Mouse (Mus musculus) liver, embryonic 15.5 days (tissue): ENCODE data around the gene Six5. TPM values are rescaled to one million over a fixed set of nuclear protein-coding genes. Genes with fewer than 3 reads are reported as not detected.

Experiments
- ATAC-seq: fragments of 200-750 bp; cut with Nextera tagmentation; 2 replicates; pipeline ENCODE4 v1.8.0; 2017; ENCODE audit warnings: moderate number of reproducible peaks, mild to moderate bottlenecking, moderate library complexity; ENCODE audit not compliant: insufficient read depth
- H3K27ac ChIP-seq: fragments of 300-500 bp; sonication (generic); replicated peaks from 2 replicates; pipeline ENCODE4 v1.5.1; 2015; ENCODE audit warnings: mild to moderate bottlenecking, inconsistent platforms
- H3K27me3 ChIP-seq: fragments of 300-500 bp; sonication (generic); 2 replicates; pipeline ENCODE4 v1.6.1; 2015; ENCODE audit warnings: mild to moderate bottlenecking, inconsistent platforms
- H3K36me3 ChIP-seq: fragments of 300-500 bp; sonication (generic); replicated peaks from 2 replicates; pipeline ENCODE4 v1.6.1; 2015; ENCODE audit warnings: moderate library complexity, mild to moderate bottlenecking, inconsistent platforms
- H3K4me1 ChIP-seq: fragments of 300-500 bp; sonication (generic); replicated peaks from 2 replicates; pipeline ENCODE4 v1.6.1; 2015; ENCODE audit warnings: inconsistent platforms
- H3K4me2 ChIP-seq: fragments of 300-500 bp; sonication (generic); 2 replicates; pipeline ENCODE4 v1.6.1; 2015; ENCODE audit warnings: moderate library complexity, mild to moderate bottlenecking, inconsistent platforms
- H3K4me3 ChIP-seq: fragments of 300-500 bp; sonication (generic); replicated peaks from 2 replicates; pipeline ENCODE4 v1.5.1; 2015; ENCODE audit warnings: mild to moderate bottlenecking, inconsistent platforms
- H3K9ac ChIP-seq: fragments of 300-500 bp; sonication (generic); 2 replicates; pipeline ENCODE4 v1.6.1; 2015; ENCODE audit warnings: moderate library complexity, mild to moderate bottlenecking, inconsistent platforms
- H3K9me3 ChIP-seq: fragments of 300-500 bp; sonication (generic); replicated peaks from 2 replicates; pipeline ENCODE4 v1.6.1; 2016; ENCODE audit warnings: inconsistent platforms
- WGBS: fragments of 180-500 bp; shearing (Covaris S2); methylation state at CpG from one replicate; pipeline ENCODE4 v1.1.7; 2015; ENCODE audit warnings: mixed read lengths; ENCODE audit not compliant: insufficient replicate concordance; 5-methylcytosine and 5-hydroxymethylcytosine counted together
- polyA plus RNA-seq: library from polyadenylated mRNA; unstranded; fragments of >200 nt; fragmentation: Nextera tagmentation; extraction: Ambion mirVana; gene quantifications from 2 replicates; pipeline ENCODE4 v1.2.1, GENCODE M21; 2015

Gene Six5
- polyA plus RNA-seq, 1 experiment from 2014 or later, result 0.90 TPM

- Histone ChIP-seq H3K9me3 (no peaks in the 10 kb centered on the region; the same call in 1 of the 2 replicates), H3K36me3 (no peaks in the 10 kb centered on the region), H3K27me3 (peaks cover 16% of the 10 kb centered on the region), H3K9ac (no peak overlapping the region), H3K27ac (no peak overlapping the region), H3K4me1 (peaks cover 25% of the 10 kb centered on the region), H3K4me2 (no peak overlapping the region), H3K4me3 (no peak overlapping the region)
- no peak for ATAC-seq
- 77% methylated on average over 4 of the region's 4 CpGs for WGBS
These were observed 27.3 kb downstream of the Six5 start for GRCm38 (mm10) chr7:19121686-19122085.

- Histone ChIP-seq H3K4me1 (peaks cover 17% of the 10 kb centered on the region), H3K27ac (no peak overlapping the region), H3K4me2 (no peak overlapping the region), H3K9me3 (no peaks in the 10 kb centered on the region), H3K4me3 (no peak overlapping the region), H3K27me3 (no peaks in the 10 kb centered on the region), H3K9ac (no peak overlapping the region), H3K36me3 (0 out of 2 replicates have a peak, but pooled peaks cover 3% of the 10 kb centered on the region)
- ATAC-seq, result no peak
- WGBS, result 81% methylated on average over 6 of the region's 6 CpGs
These were observed 30.3 kb downstream of the Six5 start for GRCm38 (mm10) chr7:19124713-19125112.

- 81% methylated on average over 5 of the region's 5 CpGs for WGBS
- H3K9ac ChIP-seq, result no peak overlapping the region
These were observed 33.4 kb downstream of the Six5 start for GRCm38 (mm10) chr7:19127744-19128143.

GRCm38 (mm10) chr7:19129396-19129795, 35.0 kb downstream of the Six5 start:
- Histone ChIP-seq H3K4me2 (no peak overlapping the region), H3K27ac (no peak overlapping the region), H3K9me3 (no peaks in the 10 kb centered on the region), H3K4me3 (no peak overlapping the region), H3K27me3 (no peaks in the 10 kb centered on the region), H3K9ac (no peak overlapping the region), H3K36me3 (peaks cover 8% of the 10 kb centered on the region; the same call in 1 of the 2 replicates), H3K4me1 (peaks cover 16% of the 10 kb centered on the region)
- no peak for ATAC-seq
- WGBS, result 83% methylated on average over 5 of the region's 5 CpGs

More at GRCm38 (mm10) chr7:19127744-19128143, 33.4 kb downstream of the Six5 start:
- Histone ChIP-seq H3K36me3 (0 out of 2 replicates have a peak, but pooled peaks cover 3% of the 10 kb centered on the region), H3K4me1 (peaks cover 16% of the 10 kb centered on the region), H3K9me3 (no peaks in the 10 kb centered on the region), H3K27me3 (no peaks in the 10 kb centered on the region), H3K4me2 (no peak overlapping the region), H3K27ac (no peak overlapping the region), H3K4me3 (no peak overlapping the region)
- ATAC-seq, result no peak

- 36% methylated on average over 4 of the region's 4 CpGs for WGBS
- H3K4me3 ChIP-seq, result no peak overlapping the region
These were observed 36.3 kb downstream of the Six5 start for GRCm38 (mm10) chr7:19130657-19131056.

GRCm38 (mm10) chr7:19131324-19131848, 37.0 kb downstream of the Six5 start:
- peak overlapping the region; percentile 17 for H3K9ac ChIP-seq
- no peaks in the 10 kb centered on the region for H3K9me3 ChIP-seq
- under 1% methylated on average over 39 of the region's 39 CpGs for WGBS
- H3K27ac ChIP-seq, result peak overlapping the region; percentile 51
- no peaks in the 10 kb centered on the region for H3K27me3 ChIP-seq
- ATAC-seq, result peak; percentile 96
- H3K4me1 ChIP-seq, result peaks cover 16% of the 10 kb centered on the region
- H3K4me2 ChIP-seq, result peak overlapping the region; percentile 78
- H3K4me3 ChIP-seq, result peak overlapping the region; percentile 52
- H3K36me3 ChIP-seq, result peaks cover 26% of the 10 kb centered on the region

More at GRCm38 (mm10) chr7:19130657-19131056, 36.3 kb downstream of the Six5 start:
- H3K9me3 ChIP-seq, result no peaks in the 10 kb centered on the region
- H3K4me1 ChIP-seq, result peaks cover 16% of the 10 kb centered on the region
- peak overlapping the region; percentile 51; the same call in 1 of the 2 replicates for H3K27ac ChIP-seq
- H3K4me2 ChIP-seq, result peak overlapping the region; percentile 78
- H3K9ac ChIP-seq, result no peak overlapping the region
- H3K27me3 ChIP-seq, result no peaks in the 10 kb centered on the region
- ATAC-seq, result no peak
- H3K36me3 ChIP-seq, result peaks cover 19% of the 10 kb centered on the region

GRCm38 (mm10) chr7:19136168-19136567, 41.8 kb downstream of the Six5 start:
- H3K27ac ChIP-seq, result no peak overlapping the region
- H3K36me3 ChIP-seq, result peaks cover 58% of the 10 kb centered on the region
- no peak overlapping the region for H3K4me2 ChIP-seq
- peaks cover 9% of the 10 kb centered on the region for H3K4me1 ChIP-seq
- no peak for ATAC-seq
- no peak overlapping the region for H3K4me3 ChIP-seq
- no peaks in the 10 kb centered on the region for H3K27me3 ChIP-seq
- H3K9me3 ChIP-seq, result no peaks in the 10 kb centered on the region
- WGBS, result 87% methylated on average over 13 of the region's 13 CpGs
- H3K9ac ChIP-seq, result no peak overlapping the region

GRCm38 (mm10) chr7:19136673-19137334, 42.4 kb downstream of the Six5 start:
- Histone ChIP-seq H3K27me3 (no peaks in the 10 kb centered on the region), H3K9me3 (no peaks in the 10 kb centered on the region), H3K36me3 (peaks cover 58% of the 10 kb centered on the region), H3K27ac (no peak overlapping the region), H3K4me2 (no peak overlapping the region), H3K9ac (no peak overlapping the region), H3K4me1 (peaks cover 3% of the 10 kb centered on the region), H3K4me3 (no peak overlapping the region)
- no peak for ATAC-seq
- WGBS, result 86% methylated on average over 38 of the region's 38 CpGs

- no peak for ATAC-seq
- Histone ChIP-seq H3K27ac (no peak overlapping the region), H3K9ac (no peak overlapping the region), H3K4me1 (no peaks in the 10 kb centered on the region), H3K9me3 (no peaks in the 10 kb centered on the region), H3K36me3 (peaks cover 58% of the 10 kb centered on the region), H3K4me2 (no peak overlapping the region), H3K4me3 (no peak overlapping the region), H3K27me3 (no peaks in the 10 kb centered on the region)
- WGBS, result 53% methylated on average over 5 of the region's 5 CpGs
These were observed 43.0 kb downstream of the Six5 start for GRCm38 (mm10) chr7:19137380-19137779.

- Histone ChIP-seq H3K9me3 (no peaks in the 10 kb centered on the region), H3K9ac (no peak overlapping the region), H3K27me3 (0 out of 2 replicates have a peak, but pooled peaks cover 9% of the 10 kb centered on the region), H3K36me3 (peaks cover 6% of the 10 kb centered on the region), H3K27ac (no peak overlapping the region), H3K4me2 (no peak overlapping the region), H3K4me1 (peaks cover 30% of the 10 kb centered on the region), H3K4me3 (no peak overlapping the region)
- no peak for ATAC-seq
- 79% methylated on average over 10 of the region's 10 CpGs for whole genome bisulfite sequencing
These were observed 52.4 kb downstream of the Six5 start for GRCm38 (mm10) chr7:19146793-19147192.

GRCm38 (mm10) chr7:19147497-19148045, 53.2 kb downstream of the Six5 start:
- WGBS, result 30% methylated on average over 6 of the region's 6 CpGs
- no peak for ATAC-seq
- peak overlapping the region; percentile 64; the same call in 1 of the 2 replicates for H3K4me3 ChIP-seq
- H3K4me2 ChIP-seq, result peak overlapping the region; percentile 97; the same call in 1 of the 2 replicates
- H3K9ac ChIP-seq, result no peak overlapping the region
- no peak overlapping the region for H3K27ac ChIP-seq
- H3K27me3 ChIP-seq, result 0 out of 2 replicates have a peak, but pooled peaks cover 9% of the 10 kb centered on the region
- no peaks in the 10 kb centered on the region for H3K9me3 ChIP-seq
- H3K36me3 ChIP-seq, result peaks cover 13% of the 10 kb centered on the region
- peaks cover 30% of the 10 kb centered on the region for H3K4me1 ChIP-seq
